Mouse (Mus musculus) E14TG2a.4 (cell line): ENCODE measurements at regions not wholly inside any gene's neighbourhood (a gene's known extent, or its start where the extent isn't known, plus 50 kb on each side); places are given as distances from the start of the nearest gene placed in this dataset.

ENCODE experiments used
- CTCF ChIP-seq: conservative IDR thresholded peaks from 2 replicates; pipeline ENCODE4 v1.5.1; 2014; ENCODE audit warnings: low read length
- NANOG ChIP-seq: IDR thresholded peaks from 2 replicates; pipeline ENCODE4 v1.6.1; 2014; ENCODE audit warnings: borderline replicate concordance, low read length, mixed read lengths

DNA sequence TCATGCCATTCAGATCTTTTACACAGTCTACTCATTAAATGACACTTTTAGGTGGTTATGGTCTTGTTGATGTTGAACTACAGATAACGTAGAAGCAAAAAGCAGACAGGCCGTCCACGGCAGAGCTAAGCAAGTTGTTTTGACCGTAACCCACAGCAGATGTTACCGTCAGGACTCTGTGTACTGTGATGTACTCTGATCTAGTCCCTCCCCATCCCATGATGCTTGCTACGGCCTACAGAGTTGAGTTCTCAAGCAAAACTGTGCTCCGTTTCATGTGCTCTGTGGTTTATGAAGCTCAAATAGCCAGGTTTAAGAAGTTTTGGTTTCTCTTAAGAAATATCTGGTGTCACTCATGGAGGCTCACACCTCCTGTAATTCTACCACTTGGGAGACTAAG lies 169.4 kb upstream of the Tnfaip3 start:
- TF ChIP-seq CTCF (no peak), NANOG (no peak)
